Mouse (Mus musculus) forebrain, embryonic 15.5 days (tissue): ENCODE measurements around the gene Krtap1-4. TPM values are rescaled to one million over a fixed set of nuclear protein-coding genes. Genes with fewer than 3 reads are reported as not detected.

Experiments used
- polyA plus RNA-seq: library from polyadenylated mRNA; unstranded; fragments of >200 nt; fragmentation: Nextera tagmentation; extraction: Ambion mirVana; gene quantifications from 2 replicates; pipeline ENCODE4 v1.2.1, GENCODE M21; 2015

The Krtap1-4 gene
- polyA plus RNA-seq, 1 experiment from 2014 or later = not detected

Other genes with a start within 250 kb of the Krtap1-4 start
- gene Krt26, start 245.7 kb downstream of the Krtap1-4 start, polyA plus RNA-seq = not detected in 2 replicates
- not detected in 2 replicates for gene Krt27, start 232.6 kb downstream of the Krtap1-4 start, polyA plus RNA-seq
- gene Krt28, start 208.8 kb downstream of the Krtap1-4 start, polyA plus RNA-seq = 0.14 and 0.33 TPM in 2 replicates
- 31.6 and 36.1 TPM in 2 replicates for gene Krt10, start 194.3 kb downstream of the Krtap1-4 start, polyA plus RNA-seq
- 0.22 and 0.23 TPM in 2 replicates for gene Krt12, start 161.4 kb downstream of the Krtap1-4 start, polyA plus RNA-seq
- not detected in 2 replicates for gene Krt20, start 145.5 kb downstream of the Krtap1-4 start, polyA plus RNA-seq
- gene Krt23, start 90.5 kb downstream of the Krtap1-4 start, polyA plus RNA-seq = 0.10 TPM in 1 of 2 replicates, not detected in the other
- not detected in 2 replicates for gene Krt39, start 62.3 kb downstream of the Krtap1-4 start, polyA plus RNA-seq
- not detected in 2 replicates for gene Krt40, start 40.5 kb downstream of the Krtap1-4 start, polyA plus RNA-seq
- not detected in 2 replicates for gene Krtap3-3, start 32.8 kb downstream of the Krtap1-4 start, polyA plus RNA-seq
- gene Krtap3-2, start 26.8 kb downstream of the Krtap1-4 start, polyA plus RNA-seq = not detected in 2 replicates
- not detected in 2 replicates for gene Gm11939, start 24.2 kb downstream of the Krtap1-4 start, polyA plus RNA-seq
- gene Krtap3-1, start 17.0 kb downstream of the Krtap1-4 start, polyA plus RNA-seq = not detected in 2 replicates
- gene Krtap1-5, start 2.6 kb downstream of the Krtap1-4 start, polyA plus RNA-seq = not detected in 2 replicates
- not detected in 2 replicates for gene Krtap1-3, start 7.7 kb upstream of the Krtap1-4 start, polyA plus RNA-seq
- gene Krtap9-3, start 14.5 kb upstream of the Krtap1-4 start, polyA plus RNA-seq = not detected in 2 replicates
- gene Gm11938, start 19.7 kb upstream of the Krtap1-4 start, polyA plus RNA-seq = not detected in 2 replicates
- gene Gm11937, start 26.5 kb upstream of the Krtap1-4 start, polyA plus RNA-seq = not detected in 2 replicates
- gene Krtap2-4, start 31.2 kb upstream of the Krtap1-4 start, polyA plus RNA-seq = not detected in 2 replicates
- not detected in 2 replicates for gene Gm11562, start 36.8 kb upstream of the Krtap1-4 start, polyA plus RNA-seq
- gene Krtap4-1, start 44.6 kb upstream of the Krtap1-4 start, polyA plus RNA-seq = not detected in 2 replicates
- not detected in 2 replicates for gene Krtap4-2, start 51.4 kb upstream of the Krtap1-4 start, polyA plus RNA-seq
- not detected in 2 replicates for gene Krtap4-7, start 60.4 kb upstream of the Krtap1-4 start, polyA plus RNA-seq
- not detected in 2 replicates for gene Gm11555, start 66.6 kb upstream of the Krtap1-4 start, polyA plus RNA-seq
- gene Gm11563, start 75.3 kb upstream of the Krtap1-4 start, polyA plus RNA-seq = not detected in 2 replicates
- gene Krtap4-6, start 82.3 kb upstream of the Krtap1-4 start, polyA plus RNA-seq = not detected in 2 replicates
- gene Gm14190, start 107.1 kb upstream of the Krtap1-4 start, polyA plus RNA-seq = not detected in 2 replicates
- not detected in 2 replicates for gene Gm14180, start 150.6 kb upstream of the Krtap1-4 start, polyA plus RNA-seq
- not detected in 2 replicates for gene Gm11595, start 189.3 kb upstream of the Krtap1-4 start, polyA plus RNA-seq
- gene Krtap4-8, start 197.1 kb upstream of the Krtap1-4 start, polyA plus RNA-seq = not detected in 2 replicates
- gene Krtap4-9, start 201.5 kb upstream of the Krtap1-4 start, polyA plus RNA-seq = not detected in 2 replicates
- not detected in 2 replicates for gene Gm11596, start 209.8 kb upstream of the Krtap1-4 start, polyA plus RNA-seq
- gene Gm11569, start 215.3 kb upstream of the Krtap1-4 start, polyA plus RNA-seq = not detected in 2 replicates
- not detected in 2 replicates for gene Gm11554, start 220.8 kb upstream of the Krtap1-4 start, polyA plus RNA-seq
- gene Krtap4-13, start 226.2 kb upstream of the Krtap1-4 start, polyA plus RNA-seq = not detected in 2 replicates
- gene Gm11564, start 232.0 kb upstream of the Krtap1-4 start, polyA plus RNA-seq = not detected in 2 replicates